19 mouse cellular contexts compared by ENCODE assay signal in the genomic region with DNA sequence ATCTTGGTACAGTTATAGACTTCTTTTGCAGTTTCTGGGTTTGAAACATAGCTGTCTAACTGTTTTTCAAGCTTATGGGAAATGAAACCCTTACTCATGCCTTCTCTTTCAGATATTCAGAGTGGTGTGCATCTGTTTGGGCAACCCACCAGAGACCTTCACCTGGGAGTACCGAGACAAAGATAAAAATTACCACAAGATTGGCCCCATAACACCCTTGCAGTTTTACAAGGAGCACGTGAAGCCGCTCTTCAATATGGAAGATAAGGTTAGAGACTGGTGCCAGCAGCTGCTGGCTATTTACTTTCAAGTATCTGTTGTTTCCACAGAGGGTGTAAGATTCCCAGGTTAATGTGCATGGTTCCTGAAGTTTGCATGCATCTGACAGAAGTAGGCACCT.
"Had no signal": no experiment of that assay in that cellular context is flagged by ENCODE, and none has a peak within 500 bp of the region (broad histone marks: within the 10 kb centered on the region; RNA-seq: fewer than 3 reads in every experiment).

No protein-coding gene starts in this region.

- H3K4me1 ChIP-seq: lung, embryonic 15.5 days; midbrain, embryonic 13.5 days; midbrain, embryonic 15.5 days; neural tube, embryonic 12.5 days had no signal

- H3K9me3 ChIP-seq: lung, embryonic 15.5 days; midbrain, embryonic 13.5 days; midbrain, embryonic 15.5 days; neural tube, embryonic 12.5 days had no signal

- H3K4me3 ChIP-seq: lung, embryonic 15.5 days; midbrain, embryonic 13.5 days; midbrain, embryonic 15.5 days; neural tube, embryonic 12.5 days had no signal

- DNase-seq: lung, adult 2 months; lung, postnatal 14 days; lung, postnatal 36 days; retina, postnatal 1 day; right cerebral cortex, adult 18-20 months; right cerebral cortex, postnatal 25 days; right cerebral cortex, postnatal 4 days; spleen, adult 18-20 months; thymus, adult 18-20 months; thymus, postnatal 14 days; thymus, postnatal 36 days had no signal

- H3K9ac ChIP-seq: liver, embryonic 14.5 days; lung, embryonic 15.5 days; midbrain, embryonic 13.5 days; midbrain, embryonic 15.5 days; neural tube, embryonic 12.5 days had no signal

- ATAC-seq: lung, postnatal 0 days; midbrain, embryonic 13.5 days; midbrain, embryonic 15.5 days had no signal

- H3K27ac ChIP-seq: liver, embryonic 14.5 days; lung, embryonic 15.5 days; macrophage; midbrain, embryonic 13.5 days; midbrain, embryonic 15.5 days; neural tube, embryonic 12.5 days had no signal

- H3K4me2 ChIP-seq: lung, embryonic 15.5 days; midbrain, embryonic 11.5 days; midbrain, embryonic 13.5 days; midbrain, embryonic 15.5 days; neural tube, embryonic 12.5 days had no signal

- H3K27me3 ChIP-seq: lung, embryonic 15.5 days; midbrain, embryonic 13.5 days; midbrain, embryonic 15.5 days; neural tube, embryonic 12.5 days had no signal
